Mouse (Mus musculus): ENCODE data around the gene Irgc1. TPM values are rescaled to one million over a fixed set of nuclear protein-coding genes. Genes with fewer than 3 reads are reported as not detected.

Irgc1 gene
- polyA plus RNA-seq, 1 experiment from 2014 or later, result 0.24 TPM

DNA sequence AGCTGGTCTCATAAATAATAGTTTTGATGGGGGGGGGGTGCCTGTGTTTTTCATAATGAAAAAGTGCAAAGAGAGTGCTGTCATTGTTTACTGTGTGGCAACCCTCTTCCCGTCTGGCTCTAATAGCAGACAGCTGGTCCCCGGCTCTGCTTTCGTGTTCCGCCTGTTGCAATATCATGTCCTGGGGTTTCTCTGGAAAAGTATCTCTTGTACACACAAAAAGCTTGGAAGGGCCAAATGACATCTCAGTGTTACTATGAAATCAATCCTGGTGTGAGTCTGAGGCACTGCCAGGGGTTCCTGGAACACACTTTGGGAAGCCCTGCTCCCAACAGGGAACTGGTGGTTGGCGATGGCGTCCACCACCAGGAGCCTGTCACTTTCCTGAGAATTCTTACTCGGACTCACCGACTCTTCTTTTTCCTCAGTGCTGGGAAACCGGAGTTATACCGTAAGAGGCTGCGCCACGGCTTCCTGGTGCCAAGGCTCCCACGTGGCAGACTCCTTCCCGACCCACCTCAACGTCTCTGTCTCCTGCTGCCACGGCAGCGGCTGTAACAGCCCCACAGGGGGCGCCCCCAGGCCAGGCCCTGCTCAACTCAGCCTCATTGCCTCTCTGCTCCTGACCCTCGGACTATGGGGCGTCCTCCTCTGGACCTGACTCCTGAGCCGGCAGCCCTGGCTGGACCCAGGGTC, 22.9 kb upstream of the Irgc1 start:
- TF ChIP-seq EP300 (IDR thresholded peaks at IDR 0.05) (peak; percentile 40; the same call in 1 of the 2 replicates), CTCF (IDR thresholded peaks at IDR 0.05) (peak; percentile 45)
- H3K27ac ChIP-seq (ENCODE audit: low read length), result 0 out of 2 replicates have a peak overlapping the region, but pooled peaks have one; percentile 32
- peak; percentile 66 for ATAC-seq
- no peaks in the 10 kb centered on the region for H3K4me1 ChIP-seq (ENCODE audit: insufficient read depth, low read depth, low read length)
- H3K4me2 ChIP-seq (replicated peaks; ENCODE audit: low read depth, low read length), result no peak overlapping the region
- H3K27me3 ChIP-seq (replicated peaks; ENCODE audit: insufficient read depth, low read length), result no peaks in the 10 kb centered on the region
- no peaks in the 10 kb centered on the region for H3K9me3 ChIP-seq (ENCODE audit: low read length)
- DNase-seq (ENCODE audit: low spot score), result peak; percentile 76
- 44% methylated on average over 21 of the region's 21 CpGs for WGBS
- no peak overlapping the region for H3K9ac ChIP-seq (replicated peaks; ENCODE audit: low read depth)
- H3K36me3 ChIP-seq (ENCODE audit: insufficient read depth, low read length), result peaks cover 9% of the 10 kb centered on the region; the same call in 1 of the 2 replicates
- H3K4me3 ChIP-seq (ENCODE audit: low read depth, low read length), result no peak overlapping the region

- 62% methylated on average over 10 of the region's 10 CpGs for WGBS
- Histone ChIP-seq H3K4me2 (replicated peaks; ENCODE audit: low read depth, low read length) (no peak overlapping the region), H3K27ac (ENCODE audit: low read length) (no peak overlapping the region), H3K4me3 (ENCODE audit: low read depth, low read length) (no peak overlapping the region), H3K36me3 (ENCODE audit: insufficient read depth, low read length) (peaks cover 9% of the 10 kb centered on the region; the same call in 1 of the 2 replicates), H3K9ac (replicated peaks; ENCODE audit: low read depth) (no peak overlapping the region), H3K9me3 (ENCODE audit: low read length) (no peaks in the 10 kb centered on the region), H3K27me3 (replicated peaks; ENCODE audit: insufficient read depth, low read length) (no peaks in the 10 kb centered on the region), H3K4me1 (ENCODE audit: insufficient read depth, low read depth, low read length) (no peaks in the 10 kb centered on the region)
- TF ChIP-seq CTCF (IDR thresholded peaks at IDR 0.05), result peak; percentile 95
- TF ChIP-seq EP300 (IDR thresholded peaks at IDR 0.05), result no peak
- peak; percentile 76 for DNase-seq (ENCODE audit: low spot score)
- ATAC-seq, result peak; percentile 42
Observed at GRCm38 (mm10) chr7:24473913-24474529, 21.9 kb upstream of the Irgc1 start.

- H3K4me1 ChIP-seq (ENCODE audit: insufficient read depth, low read depth, low read length), result no peaks in the 10 kb centered on the region
- H3K9me3 ChIP-seq (ENCODE audit: low read length), result no peaks in the 10 kb centered on the region
- H3K9ac ChIP-seq (replicated peaks; ENCODE audit: low read depth), result no peak overlapping the region
- no peak for DNase-seq (ENCODE audit: low spot score)
- no peak overlapping the region for H3K27ac ChIP-seq (ENCODE audit: low read length)
- TF ChIP-seq CTCF (IDR thresholded peaks at IDR 0.05), result peak; percentile 79
- TF ChIP-seq EP300 (IDR thresholded peaks at IDR 0.05), result no peak
- no peak overlapping the region for H3K4me3 ChIP-seq (ENCODE audit: low read depth, low read length)
- no peak for ATAC-seq
- 72% methylated on average over 7 of the region's 7 CpGs for WGBS
- H3K36me3 ChIP-seq (ENCODE audit: insufficient read depth, low read length), result peaks cover 9% of the 10 kb centered on the region; the same call in 1 of the 2 replicates
- H3K27me3 ChIP-seq (replicated peaks; ENCODE audit: insufficient read depth, low read length), result no peaks in the 10 kb centered on the region
- H3K4me2 ChIP-seq (replicated peaks; ENCODE audit: low read depth, low read length), result no peak overlapping the region
Observed at GRCm38 (mm10) chr7:24472937-24473336, 20.8 kb upstream of the Irgc1 start.

DNA sequence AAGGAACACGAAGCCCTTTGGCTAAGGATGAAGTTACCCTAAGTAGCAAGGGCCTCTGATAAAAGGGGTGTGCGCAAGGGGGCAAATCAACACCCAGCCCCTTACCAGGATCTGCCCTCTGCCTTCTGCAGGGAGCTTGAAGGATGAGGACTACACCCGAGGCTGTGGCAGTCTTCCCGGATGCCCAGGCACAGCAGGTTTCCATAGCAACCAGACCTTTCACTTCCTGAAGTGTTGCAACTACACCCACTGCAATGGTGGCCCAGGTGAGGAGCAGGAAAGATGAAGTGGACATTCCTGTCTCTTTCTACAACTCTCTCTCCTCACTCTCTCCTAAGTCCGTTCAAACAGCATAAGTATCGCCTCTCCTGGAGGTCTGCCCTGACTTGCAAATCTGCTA, 20.3 kb upstream of the Irgc1 start:
- Histone ChIP-seq H3K9me3 (ENCODE audit: low read length) (no peaks in the 10 kb centered on the region), H3K27me3 (replicated peaks; ENCODE audit: insufficient read depth, low read length) (no peaks in the 10 kb centered on the region), H3K9ac (replicated peaks; ENCODE audit: low read depth) (no peak overlapping the region), H3K27ac (ENCODE audit: low read length) (no peak overlapping the region), H3K4me2 (replicated peaks; ENCODE audit: low read depth, low read length) (no peak overlapping the region), H3K4me3 (ENCODE audit: low read depth, low read length) (no peak overlapping the region), H3K4me1 (ENCODE audit: insufficient read depth, low read depth, low read length) (no peaks in the 10 kb centered on the region), H3K36me3 (ENCODE audit: insufficient read depth, low read length) (peaks cover 9% of the 10 kb centered on the region; the same call in 1 of the 2 replicates)
- ATAC-seq (no peak), DNase-seq (ENCODE audit: low spot score) (no peak)
- WGBS, result 66% methylated on average over 6 of the region's 6 CpGs
- TF ChIP-seq EP300 (IDR thresholded peaks at IDR 0.05) (no peak), CTCF (IDR thresholded peaks at IDR 0.05) (no peak)

- H3K9ac ChIP-seq (replicated peaks; ENCODE audit: low read depth), result no peak overlapping the region
- no peaks in the 10 kb centered on the region for H3K4me1 ChIP-seq (ENCODE audit: insufficient read depth, low read depth, low read length)
- no peak overlapping the region for H3K27ac ChIP-seq (ENCODE audit: low read length)
- H3K36me3 ChIP-seq (ENCODE audit: insufficient read depth, low read length), result peaks cover 9% of the 10 kb centered on the region; the same call in 1 of the 2 replicates
- H3K4me2 ChIP-seq (replicated peaks; ENCODE audit: low read depth, low read length), result no peak overlapping the region
- DNase-seq (ENCODE audit: low spot score), result peak; percentile 50
- TF ChIP-seq CTCF (IDR thresholded peaks at IDR 0.05) (no peak), EP300 (IDR thresholded peaks at IDR 0.05) (no peak)
- no peaks in the 10 kb centered on the region for H3K9me3 ChIP-seq (ENCODE audit: low read length)
- ATAC-seq, result 0 out of 2 replicates have a peak, but pooled peaks have one; percentile 31
- no peaks in the 10 kb centered on the region for H3K27me3 ChIP-seq (replicated peaks; ENCODE audit: insufficient read depth, low read length)
- H3K4me3 ChIP-seq (ENCODE audit: low read depth, low read length), result no peak overlapping the region
- WGBS, result 88% methylated on average over 7 of the region's 7 CpGs
Observed at GRCm38 (mm10) chr7:24470356-24470755, 18.3 kb upstream of the Irgc1 start.

- DNase-seq (ENCODE audit: low spot score) (no peak), ATAC-seq (no peak)
- no peaks in the 10 kb centered on the region for H3K9me3 ChIP-seq (ENCODE audit: low read length)
- H3K27ac ChIP-seq (ENCODE audit: low read length), result no peak overlapping the region
- H3K4me2 ChIP-seq (replicated peaks; ENCODE audit: low read depth, low read length), result no peak overlapping the region
- WGBS, result 90% methylated on average over 3 of the region's 3 CpGs
- TF ChIP-seq CTCF (IDR thresholded peaks at IDR 0.05) (peak; percentile 69), EP300 (IDR thresholded peaks at IDR 0.05) (no peak)
- no peaks in the 10 kb centered on the region for H3K27me3 ChIP-seq (replicated peaks; ENCODE audit: insufficient read depth, low read length)
- no peak overlapping the region for H3K4me3 ChIP-seq (ENCODE audit: low read depth, low read length)
- H3K36me3 ChIP-seq (ENCODE audit: insufficient read depth, low read length), result peaks cover 9% of the 10 kb centered on the region; the same call in 1 of the 2 replicates
- no peaks in the 10 kb centered on the region for H3K4me1 ChIP-seq (ENCODE audit: insufficient read depth, low read depth, low read length)
- no peak overlapping the region for H3K9ac ChIP-seq (replicated peaks; ENCODE audit: low read depth)
Observed at GRCm38 (mm10) chr7:24469126-24469525, 17.0 kb upstream of the Irgc1 start.
